Mouse (Mus musculus): Measurements from ENCODE around the gene Myof.

Gene Myof

DNA sequence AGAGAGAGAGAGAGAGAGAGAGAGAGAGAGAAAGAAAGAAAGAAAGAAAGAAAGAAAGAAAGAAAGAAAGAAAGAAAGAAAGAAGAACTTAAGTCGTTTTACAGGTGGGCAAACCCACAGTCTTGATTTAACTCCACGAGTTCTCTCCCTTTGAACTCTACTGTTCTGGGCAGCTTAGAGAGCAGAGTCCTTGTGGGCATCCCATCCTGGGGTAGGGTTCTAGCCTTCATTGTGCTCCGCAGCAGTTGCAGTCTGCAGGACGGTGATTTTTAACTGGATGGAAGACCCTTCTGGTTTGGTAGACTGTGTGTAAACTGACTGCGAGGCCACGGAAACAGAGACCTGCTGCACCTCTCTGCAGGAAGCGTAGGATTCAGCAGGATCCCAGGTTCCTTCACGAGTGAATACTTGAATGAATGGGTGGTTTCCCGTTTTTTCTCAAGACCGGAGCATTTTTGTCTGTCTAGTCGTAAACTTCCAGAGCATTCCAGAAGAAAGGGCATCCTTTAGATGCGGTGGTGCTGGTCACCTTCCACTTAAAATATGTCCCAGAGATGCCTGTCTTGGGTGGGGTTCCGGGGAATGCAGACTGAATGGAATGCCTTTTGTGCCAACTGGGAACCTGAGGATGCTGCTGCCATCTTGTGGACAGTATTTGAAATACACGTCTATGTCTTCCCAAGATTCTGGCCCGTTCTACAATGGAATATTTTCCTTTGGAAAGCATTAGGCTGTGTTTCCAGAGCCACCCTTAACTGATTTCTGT is 156.8 kb downstream of the Myof start:
- in situ Hi-C loops (cut with MboI; ENCODE audit: low sequenced_read_pairs), result loop anchor here (25.0 kb wide), 1 partner anchor 174 kb away; no protein-coding TSS in a partner anchor

DNA sequence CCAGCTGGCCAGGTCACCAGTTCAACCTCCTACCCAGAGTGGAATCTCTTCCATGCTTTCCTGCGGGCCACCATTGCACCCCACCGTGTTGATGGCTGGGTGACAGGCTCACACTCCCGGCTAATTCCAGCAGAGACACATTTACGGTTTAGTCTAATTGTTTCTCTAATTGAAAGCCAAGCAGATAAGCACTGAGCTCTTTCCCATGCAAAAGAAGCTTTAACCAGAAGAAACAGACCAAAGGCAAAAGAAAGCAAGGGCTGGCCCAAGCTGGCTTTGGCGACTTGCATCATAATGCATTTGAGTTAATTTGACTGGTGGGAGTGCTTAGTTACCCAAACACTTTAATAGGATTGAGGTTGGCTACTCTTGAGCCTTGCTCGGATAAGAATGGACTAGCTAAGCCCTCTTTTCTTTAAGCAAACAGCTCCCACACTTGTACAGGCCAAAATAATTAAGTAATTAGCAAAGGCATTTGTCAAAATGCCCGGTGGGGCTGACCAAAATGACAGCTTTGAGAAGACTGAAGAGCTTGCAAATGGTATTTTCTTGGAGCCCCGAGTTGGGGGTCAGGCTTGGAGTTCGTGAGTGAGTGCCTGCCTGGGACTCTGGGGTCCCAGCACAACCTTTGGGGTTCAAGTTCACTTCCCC is 161.8 kb downstream of the Myof start:
- in situ Hi-C loops (cut with MboI; ENCODE audit: low sequenced_read_pairs), result loop anchor here (25.0 kb wide), 1 partner anchor 169 kb away; no protein-coding TSS in a partner anchor

DNA sequence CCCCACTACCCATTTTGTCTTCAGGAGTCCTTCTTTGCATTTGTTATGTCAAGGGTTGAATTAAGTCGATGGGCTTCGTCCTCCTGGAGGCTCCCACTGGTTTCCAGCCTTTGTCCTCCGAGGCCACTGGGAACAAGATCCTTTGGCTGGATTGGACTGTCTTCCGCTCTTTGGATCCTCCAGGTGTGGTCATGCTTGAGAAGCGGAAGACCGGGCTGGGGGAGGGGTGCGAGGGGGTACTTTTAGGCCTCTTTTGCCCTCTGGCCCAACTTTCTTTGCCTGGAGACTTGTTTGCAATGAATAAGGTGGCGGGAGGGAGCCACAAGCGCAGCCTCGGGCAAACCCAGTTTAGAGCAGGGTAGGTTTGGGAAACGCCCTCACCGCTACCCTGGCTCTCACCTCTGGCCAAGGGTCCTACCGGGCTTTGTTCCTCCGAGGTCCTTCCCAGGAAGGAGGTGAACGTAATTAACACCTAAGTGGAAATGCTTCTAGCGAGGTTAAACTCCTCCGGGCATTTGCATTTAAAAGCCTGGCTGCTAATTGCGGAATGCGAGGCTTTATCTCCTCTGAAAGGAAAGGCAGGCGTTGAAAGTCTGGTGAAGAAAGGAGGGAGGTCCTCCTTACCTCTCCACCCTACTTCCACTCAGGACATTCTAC is 165.7 kb downstream of the Myof start:
- in situ Hi-C loops (cut with MboI; ENCODE audit: low sequenced_read_pairs), result loop anchor here (25.0 kb wide), 1 partner anchor 165 kb away; no protein-coding TSS in a partner anchor

DNA sequence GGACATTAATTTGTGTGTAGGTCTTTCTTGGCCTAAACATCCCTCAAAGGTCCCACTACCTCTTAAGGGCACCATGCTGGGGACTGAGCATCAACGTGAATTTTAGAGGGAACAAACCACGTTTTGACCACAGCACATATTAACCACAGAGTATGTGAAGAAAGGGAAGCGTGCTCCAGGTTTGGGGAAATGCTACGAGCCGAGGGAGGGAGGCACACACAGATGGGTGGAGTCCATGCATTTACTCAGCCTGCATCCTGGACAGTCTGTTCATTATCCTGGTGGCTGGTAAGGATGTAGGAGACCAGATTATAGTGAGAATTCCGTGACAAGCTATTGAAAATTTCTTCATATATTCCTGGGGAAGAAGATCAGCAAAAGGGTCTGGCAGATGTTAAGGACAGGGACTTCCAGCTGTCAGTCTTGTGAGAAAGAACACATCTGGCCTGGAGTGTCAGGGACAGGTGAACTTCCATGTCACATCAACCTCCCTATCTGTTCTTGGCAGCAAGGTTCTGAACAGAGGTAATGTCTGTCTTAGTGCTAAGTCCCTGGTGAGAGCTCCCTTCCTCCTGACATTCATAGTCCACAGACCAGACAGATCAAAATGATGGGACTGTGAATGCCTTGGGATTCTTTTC is 166.7 kb downstream of the Myof start:
- in situ Hi-C loops (cut with MboI; ENCODE audit: low sequenced_read_pairs), result loop anchor here (25.0 kb wide), 1 partner anchor 164 kb away; no protein-coding TSS in a partner anchor

DNA sequence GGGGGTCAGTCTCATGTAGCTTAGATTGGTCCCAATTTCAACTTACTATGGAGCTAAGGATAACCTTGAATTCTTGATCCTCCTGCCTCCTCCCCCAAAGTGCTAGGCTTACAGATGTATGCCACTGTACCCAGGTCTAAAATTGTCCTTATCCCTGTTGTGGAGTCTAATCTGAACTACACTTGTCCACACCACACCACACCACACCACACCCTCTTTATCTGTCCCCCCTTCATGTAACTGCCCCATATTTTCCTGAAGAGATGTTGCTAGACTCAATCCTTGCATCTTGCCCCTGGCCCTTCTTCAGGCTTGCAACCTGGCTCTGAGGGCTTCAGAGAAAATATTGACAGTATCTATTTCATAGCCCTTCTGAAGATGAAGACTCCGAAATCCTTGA is 169.9 kb downstream of the Myof start:
- in situ Hi-C loops (cut with MboI; ENCODE audit: low sequenced_read_pairs), result no loop called here

DNA sequence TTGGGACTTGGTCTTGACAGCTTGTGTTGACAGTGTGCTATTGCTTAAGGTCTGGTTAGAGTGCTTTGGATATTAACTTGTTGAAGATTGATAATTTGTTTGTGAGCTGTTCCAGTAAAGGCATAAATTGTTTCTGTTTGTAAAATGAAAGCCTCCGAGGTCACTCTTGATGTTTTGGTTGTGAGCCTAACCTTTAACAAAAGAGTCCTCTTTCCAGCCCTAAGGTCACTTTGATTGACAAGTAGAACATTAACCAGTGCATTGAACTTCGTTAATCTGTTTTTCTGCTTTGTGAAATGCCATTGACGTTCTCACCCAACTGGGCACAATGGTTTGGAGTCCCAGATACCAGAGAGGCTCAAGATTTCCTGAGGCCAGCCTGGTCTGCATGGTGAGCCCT is 175.8 kb downstream of the Myof start:
- in situ Hi-C loops (cut with MboI; ENCODE audit: low sequenced_read_pairs), result no loop called here

DNA sequence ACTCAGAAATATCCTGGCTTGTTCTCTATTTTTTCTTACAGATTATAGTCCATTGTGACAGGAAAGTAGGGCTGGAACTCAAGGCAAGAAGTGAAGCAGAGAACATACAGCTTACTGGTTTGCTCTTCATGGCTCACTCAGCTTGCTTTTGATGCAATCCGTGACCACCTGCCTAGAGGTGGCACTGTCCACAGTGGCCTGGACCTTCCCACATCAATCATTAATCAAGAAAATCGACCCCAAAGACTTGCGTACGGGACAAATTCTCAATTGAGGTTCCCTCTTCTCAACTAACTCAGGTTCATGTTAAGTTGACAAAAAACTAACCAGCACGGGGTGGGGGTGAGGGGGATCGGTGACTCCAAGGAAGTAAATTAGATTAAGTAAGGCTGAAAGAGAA is 176.4 kb downstream of the Myof start:
- in situ Hi-C loops (cut with MboI; ENCODE audit: low sequenced_read_pairs), result no loop called here

DNA sequence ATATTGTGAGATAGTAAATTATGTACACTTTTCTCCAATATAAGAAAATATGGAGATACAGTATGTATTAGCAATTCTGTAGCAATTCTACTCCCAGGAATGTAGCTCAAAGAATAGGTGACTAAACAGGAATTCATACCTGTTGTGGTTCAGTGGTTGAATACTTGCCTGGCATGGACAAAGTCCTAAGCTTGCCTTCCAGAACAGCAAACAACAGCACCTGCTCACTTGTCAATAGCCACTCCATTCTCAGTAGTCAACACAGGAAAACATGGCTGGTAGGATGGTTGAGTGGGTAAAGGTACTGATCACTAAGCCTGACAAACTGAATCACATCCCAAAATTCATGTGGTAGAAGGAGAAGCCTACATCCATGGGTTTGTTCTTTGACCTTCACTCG is 182.2 kb downstream of the Myof start:
- in situ Hi-C loops (cut with MboI; ENCODE audit: low sequenced_read_pairs), result no loop called here

DNA sequence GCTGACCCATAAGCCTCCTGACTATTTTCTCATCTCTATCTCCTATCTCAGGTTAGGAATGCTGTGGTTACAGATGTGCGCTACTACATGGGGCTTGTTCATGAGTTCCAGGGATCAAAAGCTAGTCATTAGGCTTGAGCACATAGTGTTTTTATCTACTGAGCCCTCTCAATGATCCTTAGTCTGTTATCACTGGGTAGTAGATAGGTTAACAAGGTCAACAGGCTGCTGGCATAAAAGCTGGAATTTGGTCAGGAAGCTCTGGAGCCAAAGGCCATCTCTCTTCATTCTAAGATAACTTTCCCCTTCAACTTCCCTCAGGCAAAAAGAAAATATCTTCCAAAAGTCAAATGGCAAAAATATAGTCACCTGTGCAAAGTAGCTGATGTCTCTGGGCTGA is 183.1 kb downstream of the Myof start:
- in situ Hi-C loops (cut with MboI; ENCODE audit: low sequenced_read_pairs), result no loop called here

DNA sequence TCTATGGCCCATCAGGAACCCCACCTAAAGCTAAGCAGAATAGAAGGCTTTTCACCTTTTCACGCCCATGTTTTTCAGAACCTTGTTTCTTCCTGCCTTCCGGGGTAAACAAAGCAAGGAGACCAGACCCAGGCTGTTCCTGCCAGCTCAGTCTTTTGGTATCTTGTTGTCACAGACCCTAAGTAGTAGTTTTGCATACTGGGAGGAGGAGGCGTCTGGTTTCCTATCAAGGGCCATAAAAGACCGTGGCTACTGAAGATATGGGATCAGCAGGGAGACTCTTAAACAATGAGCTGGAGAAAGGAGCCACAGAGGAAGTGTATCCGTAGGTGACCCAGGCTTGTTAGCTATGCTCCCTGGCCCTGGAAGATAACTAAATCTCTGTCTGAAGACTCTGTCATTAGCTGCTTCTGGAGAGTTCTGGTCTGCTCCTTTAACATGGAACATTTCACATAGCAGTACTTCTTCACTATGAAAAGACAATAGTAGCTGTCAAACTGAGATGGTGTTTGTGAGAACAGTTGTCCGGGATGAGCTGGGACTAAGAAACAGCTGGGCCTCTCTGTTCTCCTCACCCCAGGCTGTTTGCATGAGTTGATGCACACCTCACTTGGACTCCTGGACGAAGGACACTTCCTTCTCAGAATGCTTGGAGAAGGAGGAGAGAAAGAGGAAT is 184.8 kb downstream of the Myof start:
- in situ Hi-C loops (cut with MboI; ENCODE audit: low sequenced_read_pairs), result no loop called here

DNA sequence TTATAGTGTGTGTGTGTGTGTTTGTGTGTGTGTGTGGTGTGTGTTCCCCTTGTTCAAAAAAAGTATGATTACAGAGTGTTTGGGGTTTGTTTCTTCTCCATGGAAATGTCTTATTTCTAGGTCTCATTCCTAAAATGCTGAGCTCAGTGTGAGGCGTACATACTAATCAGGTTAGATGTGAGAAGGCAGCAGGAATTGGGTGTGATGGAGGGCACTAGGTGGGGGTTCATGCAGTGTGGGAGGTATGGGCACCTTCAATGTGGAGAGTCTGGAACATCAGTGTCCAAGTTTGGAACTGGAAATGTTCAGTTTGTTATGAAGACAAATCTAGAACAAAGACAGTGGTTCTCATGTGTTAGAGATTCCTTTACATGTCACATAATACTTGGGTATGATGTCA is 191.3 kb downstream of the Myof start:
- in situ Hi-C loops (cut with MboI; ENCODE audit: low sequenced_read_pairs), result no loop called here

DNA sequence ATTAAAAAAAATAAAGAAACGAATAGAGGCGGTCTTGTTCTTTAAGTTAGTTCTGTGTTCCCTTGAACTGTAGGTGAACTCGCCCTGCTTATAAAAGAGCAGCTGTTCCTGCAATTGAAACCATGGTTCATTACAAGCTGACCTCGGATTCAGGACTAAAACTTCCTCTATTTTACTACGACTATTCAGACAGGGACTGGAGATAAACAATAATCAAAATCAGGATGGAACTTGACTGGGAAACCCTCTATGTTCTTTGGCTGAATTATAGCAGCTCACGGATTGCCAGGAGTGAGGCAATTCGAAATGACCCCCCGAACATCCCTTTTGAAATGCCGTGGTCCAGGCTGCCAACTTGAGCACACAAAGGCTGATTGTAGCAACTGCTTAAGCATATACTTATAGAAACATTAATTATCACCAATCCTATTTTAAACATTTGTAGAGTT is 191.8 kb downstream of the Myof start:
- in situ Hi-C loops (cut with MboI; ENCODE audit: low sequenced_read_pairs), result no loop called here
